Mouse (Mus musculus): ENCODE measurements around the gene Ces4a. TPM values are rescaled to one million over a fixed set of nuclear protein-coding genes. Genes with fewer than 3 reads are reported as not detected.
A peak's percentile ranks its signal among the peaks of the same experiment; 100 is the strongest.

Gene Ces4a
- polyA plus RNA-seq, 1 experiment from 2014 or later: not detected

- no peak overlapping the region for H3K4me3 ChIP-seq (ENCODE audit: low read depth, low read length)
- WGBS (ENCODE audit: insufficient replicate concordance): 30% methylated on average over 3 of the region's 3 CpGs
- H3K9ac ChIP-seq (ENCODE audit: low read depth, low read length): no peak overlapping the region
- H3K4me1 ChIP-seq (ENCODE audit: control insufficient read depth, low read depth, low read length): no peaks in the 10 kb centered on the region
- no peak for ATAC-seq (ENCODE audit: low read depth)
- no peaks in the 10 kb centered on the region for H3K27me3 ChIP-seq (ENCODE audit: control insufficient read depth, insufficient read depth, low read depth, low read length)
- no peaks in the 10 kb centered on the region for H3K36me3 ChIP-seq (ENCODE audit: control insufficient read depth, insufficient read depth)
- no peak overlapping the region for H3K27ac ChIP-seq (ENCODE audit: low read length)
- H3K4me2 ChIP-seq (ENCODE audit: low read depth, low read length): no peak overlapping the region
- H3K9me3 ChIP-seq (replicated peaks; ENCODE audit: control insufficient read depth, low read length): no peaks in the 10 kb centered on the region
These were observed 29.6 kb downstream of the Ces4a start for GRCm38 (mm10) chr8:105161121-105161652.

GRCm38 (mm10) chr8:105164272-105164902, 32.8 kb downstream of the Ces4a start:
- no peak overlapping the region for H3K4me3 ChIP-seq (ENCODE audit: low read depth, low read length)
- peaks cover 6% of the 10 kb centered on the region for H3K27me3 ChIP-seq (ENCODE audit: control insufficient read depth, insufficient read depth, low read depth, low read length)
- H3K27ac ChIP-seq (ENCODE audit: low read length): no peak overlapping the region
- no peak for ATAC-seq (ENCODE audit: low read depth)
- WGBS (ENCODE audit: insufficient replicate concordance): 37% methylated on average over 6 of the region's 6 CpGs
- no peaks in the 10 kb centered on the region for H3K9me3 ChIP-seq (replicated peaks; ENCODE audit: control insufficient read depth, low read length)
- no peaks in the 10 kb centered on the region for H3K36me3 ChIP-seq (ENCODE audit: control insufficient read depth, insufficient read depth)
- H3K9ac ChIP-seq (ENCODE audit: low read depth, low read length): no peak overlapping the region
- H3K4me2 ChIP-seq (ENCODE audit: low read depth, low read length): no peak overlapping the region
- H3K4me1 ChIP-seq (ENCODE audit: control insufficient read depth, low read depth, low read length): no peaks in the 10 kb centered on the region

GRCm38 (mm10) chr8:105165191-105165590, 33.6 kb downstream of the Ces4a start:
- ATAC-seq (ENCODE audit: low read depth): no peak

GRCm38 (mm10) chr8:105167116-105167515, 35.5 kb downstream of the Ces4a start:
- Histone ChIP-seq H3K4me3 (ENCODE audit: low read depth, low read length) (no peak overlapping the region), H3K4me2 (ENCODE audit: low read depth, low read length) (no peak overlapping the region), H3K27ac (ENCODE audit: low read length) (no peak overlapping the region), H3K36me3 (ENCODE audit: control insufficient read depth, insufficient read depth) (no peaks in the 10 kb centered on the region), H3K4me1 (ENCODE audit: control insufficient read depth, low read depth, low read length) (no peaks in the 10 kb centered on the region), H3K27me3 (ENCODE audit: control insufficient read depth, insufficient read depth, low read depth, low read length) (peaks cover 33% of the 10 kb centered on the region), H3K9me3 (replicated peaks; ENCODE audit: control insufficient read depth, low read length) (no peaks in the 10 kb centered on the region), H3K9ac (ENCODE audit: low read depth, low read length) (no peak overlapping the region)
- no peak for ATAC-seq (ENCODE audit: low read depth)
- 68% methylated on average over 2 of the region's 2 CpGs for WGBS (ENCODE audit: insufficient replicate concordance)

More at GRCm38 (mm10) chr8:105165191-105165590, 33.6 kb downstream of the Ces4a start:
- no peak overlapping the region for H3K4me3 ChIP-seq (ENCODE audit: low read depth, low read length)
- H3K4me1 ChIP-seq (ENCODE audit: control insufficient read depth, low read depth, low read length): no peaks in the 10 kb centered on the region
- 78% methylated on average over 2 of the region's 2 CpGs for WGBS (ENCODE audit: insufficient replicate concordance)
- no peaks in the 10 kb centered on the region for H3K36me3 ChIP-seq (ENCODE audit: control insufficient read depth, insufficient read depth)
- H3K27me3 ChIP-seq (ENCODE audit: control insufficient read depth, insufficient read depth, low read depth, low read length): peaks cover 13% of the 10 kb centered on the region
- no peaks in the 10 kb centered on the region for H3K9me3 ChIP-seq (replicated peaks; ENCODE audit: control insufficient read depth, low read length)
- no peak overlapping the region for H3K27ac ChIP-seq (ENCODE audit: low read length)
- H3K9ac ChIP-seq (ENCODE audit: low read depth, low read length): no peak overlapping the region
- H3K4me2 ChIP-seq (ENCODE audit: low read depth, low read length): no peak overlapping the region

GRCm38 (mm10) chr8:105169582-105169981, 38.0 kb downstream of the Ces4a start:
- Histone ChIP-seq H3K27me3 (ENCODE audit: control insufficient read depth, insufficient read depth, low read depth, low read length) (peaks cover 34% of the 10 kb centered on the region), H3K36me3 (ENCODE audit: control insufficient read depth, insufficient read depth) (no peaks in the 10 kb centered on the region), H3K27ac (ENCODE audit: low read length) (no peak overlapping the region), H3K4me3 (ENCODE audit: low read depth, low read length) (no peak overlapping the region), H3K4me1 (ENCODE audit: control insufficient read depth, low read depth, low read length) (no peaks in the 10 kb centered on the region), H3K9ac (ENCODE audit: low read depth, low read length) (no peak overlapping the region), H3K9me3 (replicated peaks; ENCODE audit: control insufficient read depth, low read length) (no peaks in the 10 kb centered on the region), H3K4me2 (ENCODE audit: low read depth, low read length) (no peak overlapping the region)
- 42% methylated on average over 3 of the region's 3 CpGs for WGBS (ENCODE audit: insufficient replicate concordance)
- no peak for ATAC-seq (ENCODE audit: low read depth)

- Histone ChIP-seq H3K4me1 (ENCODE audit: control insufficient read depth, low read depth, low read length) (no peaks in the 10 kb centered on the region), H3K36me3 (ENCODE audit: control insufficient read depth, insufficient read depth) (no peaks in the 10 kb centered on the region), H3K27me3 (ENCODE audit: control insufficient read depth, insufficient read depth, low read depth, low read length) (peaks cover 34% of the 10 kb centered on the region), H3K4me2 (ENCODE audit: low read depth, low read length) (peak overlapping the region; percentile 71), H3K9me3 (replicated peaks; ENCODE audit: control insufficient read depth, low read length) (no peaks in the 10 kb centered on the region), H3K27ac (ENCODE audit: low read length) (peak overlapping the region; percentile 40; the same call in 1 of the 2 replicates), H3K9ac (ENCODE audit: low read depth, low read length) (peak overlapping the region; percentile 22; the same call in 1 of the 2 replicates), H3K4me3 (ENCODE audit: low read depth, low read length) (peak overlapping the region; percentile 70)
- WGBS (ENCODE audit: insufficient replicate concordance): 2% methylated on average over 5 of the region's 5 CpGs
- peak; percentile 2 for ATAC-seq (ENCODE audit: low read depth)
These were observed 38.4 kb downstream of the Ces4a start for GRCm38 (mm10) chr8:105170041-105170380.

- peak within 1 kb of the TSS; percentile 71 for H3K4me2 ChIP-seq (ENCODE audit: low read depth, low read length)
- H3K4me1 ChIP-seq (ENCODE audit: control insufficient read depth, low read depth, low read length): no peaks in the 10 kb centered on the region
- ATAC-seq (ENCODE audit: low read depth): peak; percentile 87
- H3K27ac ChIP-seq (ENCODE audit: low read length): peak within 1 kb of the TSS; percentile 79
- no peaks in the 10 kb centered on the region for H3K36me3 ChIP-seq (ENCODE audit: control insufficient read depth, insufficient read depth)
- peaks cover 34% of the 10 kb centered on the region for H3K27me3 ChIP-seq (ENCODE audit: control insufficient read depth, insufficient read depth, low read depth, low read length)
- no peaks in the 10 kb centered on the region for H3K9me3 ChIP-seq (replicated peaks; ENCODE audit: control insufficient read depth, low read length)
- 0% methylated on average over 73 of the region's 86 CpGs for WGBS (ENCODE audit: insufficient replicate concordance)
- peak within 1 kb of the TSS; percentile 70 for H3K4me3 ChIP-seq (ENCODE audit: low read depth, low read length)
- H3K9ac ChIP-seq (ENCODE audit: low read depth, low read length): peak within 1 kb of the TSS; percentile 70
These were observed 38.9 kb downstream of the Ces4a start, which contains the start of gene Cbfb for GRCm38 (mm10) chr8:105170381-105171115. TSS of gene Cbfb (plus strand) at chr8:105170674.

- peaks cover 34% of the 10 kb centered on the region for H3K27me3 ChIP-seq (ENCODE audit: control insufficient read depth, insufficient read depth, low read depth, low read length)
- H3K4me2 ChIP-seq (ENCODE audit: low read depth, low read length): peak overlapping the region; percentile 71
- peak; percentile 11; the same call in 1 of the 2 replicates for ATAC-seq (ENCODE audit: low read depth)
- peak overlapping the region; percentile 79 for H3K27ac ChIP-seq (ENCODE audit: low read length)
- H3K4me3 ChIP-seq (ENCODE audit: low read depth, low read length): peak overlapping the region; percentile 70
- H3K4me1 ChIP-seq (ENCODE audit: control insufficient read depth, low read depth, low read length): no peaks in the 10 kb centered on the region
- H3K36me3 ChIP-seq (ENCODE audit: control insufficient read depth, insufficient read depth): no peaks in the 10 kb centered on the region
- H3K9me3 ChIP-seq (replicated peaks; ENCODE audit: control insufficient read depth, low read length): no peaks in the 10 kb centered on the region
- WGBS (ENCODE audit: insufficient replicate concordance): under 1% methylated on average over 84 of the region's 92 CpGs
- peak overlapping the region; percentile 70 for H3K9ac ChIP-seq (ENCODE audit: low read depth, low read length)
These were observed 39.8 kb downstream of the Ces4a start for GRCm38 (mm10) chr8:105171116-105172002.

Measured in liver, embryonic 16.5 days (tissue).